Mouse (Mus musculus) forebrain, embryonic 12.5 days (tissue): ENCODE data around the gene Pebp1. TPM values are rescaled to one million over a fixed set of nuclear protein-coding genes. Genes with fewer than 3 reads are reported as not detected.

ENCODE experiments used
- ATAC-seq: fragments of 200-750 bp; cut with Nextera tagmentation; 2 replicates; pipeline ENCODE4 v1.8.0; 2017; ENCODE audit warnings: moderate TSS enrichment; ENCODE audit not compliant: low FRiP score
- H3K27ac ChIP-seq: fragments of 300-500 bp; sonication (generic); 2 replicates; pipeline ENCODE4 v1.5.1; 2016; ENCODE audit warnings: mild to moderate bottlenecking
- H3K27me3 ChIP-seq: fragments of 300-500 bp; sonication (generic); 2 replicates; pipeline ENCODE4 v1.6.1; 2016; ENCODE audit warnings: mild to moderate bottlenecking
- H3K36me3 ChIP-seq: fragments of 300-500 bp; sonication (generic); replicated peaks from 2 replicates; pipeline ENCODE4 v1.6.1; 2016; ENCODE audit warnings: mild to moderate bottlenecking
- H3K4me1 ChIP-seq: fragments of 300-500 bp; sonication (generic); 2 replicates; pipeline ENCODE4 v1.6.1; 2016
- H3K4me2 ChIP-seq: fragments of 300-500 bp; sonication (generic); 2 replicates; pipeline ENCODE4 v1.6.1; 2016; ENCODE audit warnings: mild to moderate bottlenecking, moderate library complexity
- H3K4me3 ChIP-seq: fragments of 300-500 bp; sonication (generic); replicated peaks from 2 replicates; pipeline ENCODE4 v1.5.1; 2016; ENCODE audit warnings: mild to moderate bottlenecking
- H3K9ac ChIP-seq: fragments of 300-500 bp; sonication (generic); 2 replicates; pipeline ENCODE4 v1.6.1; 2016; ENCODE audit warnings: mild to moderate bottlenecking
- H3K9me3 ChIP-seq: fragments of 300-500 bp; sonication (generic); 2 replicates; pipeline ENCODE4 v1.6.1; 2016
- WGBS: fragments of 180-500 bp; shearing (Covaris S2); methylation state at CpG from one replicate; pipeline ENCODE4 v1.1.7; 2016; 5-methylcytosine and 5-hydroxymethylcytosine counted together
- polyA plus RNA-seq: library from polyadenylated mRNA; unstranded; fragments of >200 nt; fragmentation: Nextera tagmentation; extraction: Ambion mirVana; gene quantifications from 2 replicates; pipeline ENCODE4 v1.2.1, GENCODE M21; 2016

The Pebp1 gene
- polyA plus RNA-seq, 1 experiment from 2014 or later: 860 TPM

- Histone ChIP-seq H3K9me3 (no peaks in the 10 kb centered on the region), H3K27ac (no peak overlapping the region), H3K4me1 (no peaks in the 10 kb centered on the region), H3K4me3 (no peak overlapping the region), H3K9ac (no peak overlapping the region), H3K4me2 (no peak overlapping the region), H3K27me3 (no peaks in the 10 kb centered on the region), H3K36me3 (peaks cover 29% of the 10 kb centered on the region)
- 94% methylated on average over 15 of the region's 15 CpGs for WGBS
- ATAC-seq: no peak
Measured at GRCm38 (mm10) chr5:117258276-117258675, 29.1 kb downstream of the Pebp1 start.

- no peak overlapping the region for H3K9ac ChIP-seq
- no peaks in the 10 kb centered on the region for H3K9me3 ChIP-seq
- H3K4me3 ChIP-seq: no peak overlapping the region
- H3K27ac ChIP-seq: no peak overlapping the region
- no peak overlapping the region for H3K4me2 ChIP-seq
- peaks cover 6% of the 10 kb centered on the region; the same call in 1 of the 2 replicates for H3K4me1 ChIP-seq
- no peak for ATAC-seq
- H3K27me3 ChIP-seq: no peaks in the 10 kb centered on the region
- 92% methylated on average over 3 of the region's 3 CpGs for WGBS
- H3K36me3 ChIP-seq: peaks cover 21% of the 10 kb centered on the region
Measured at GRCm38 (mm10) chr5:117251763-117252162, 35.7 kb downstream of the Pebp1 start.

GRCm38 (mm10) chr5:117250796-117251195 lies 36.6 kb downstream of the Pebp1 start:
- no peak for ATAC-seq
- no peak overlapping the region for H3K27ac ChIP-seq
- H3K4me2 ChIP-seq: no peak overlapping the region
- no peak overlapping the region for H3K4me3 ChIP-seq
- peaks cover 6% of the 10 kb centered on the region; the same call in 1 of the 2 replicates for H3K4me1 ChIP-seq
- H3K9ac ChIP-seq: no peak overlapping the region
- peaks cover 12% of the 10 kb centered on the region; the same call in 1 of the 2 replicates for H3K36me3 ChIP-seq
- H3K9me3 ChIP-seq: no peaks in the 10 kb centered on the region
- H3K27me3 ChIP-seq: no peaks in the 10 kb centered on the region
- WGBS: 84% methylated on average over 21 of the region's 24 CpGs

GRCm38 (mm10) chr5:117248351-117248750 lies 39.1 kb downstream of the Pebp1 start:
- Histone ChIP-seq H3K4me3 (no peak overlapping the region), H3K27me3 (no peaks in the 10 kb centered on the region), H3K9ac (no peak overlapping the region), H3K27ac (no peak overlapping the region), H3K9me3 (no peaks in the 10 kb centered on the region), H3K4me2 (no peak overlapping the region), H3K4me1 (peaks cover 6% of the 10 kb centered on the region; the same call in 1 of the 2 replicates), H3K36me3 (peaks cover 9% of the 10 kb centered on the region; the same call in 1 of the 2 replicates)
- no peak for ATAC-seq
- 29% methylated on average over 10 of the region's 10 CpGs for WGBS

GRCm38 (mm10) chr5:117245170-117245569 lies 42.3 kb downstream of the Pebp1 start:
- H3K4me3 ChIP-seq: no peak overlapping the region
- no peaks in the 10 kb centered on the region for H3K27me3 ChIP-seq
- H3K4me1 ChIP-seq: peaks cover 28% of the 10 kb centered on the region
- no peak overlapping the region for H3K9ac ChIP-seq
- 95% methylated on average over 8 of the region's 8 CpGs for WGBS
- ATAC-seq: no peak
- no peak overlapping the region for H3K27ac ChIP-seq
- H3K9me3 ChIP-seq: no peaks in the 10 kb centered on the region
- H3K4me2 ChIP-seq: no peak overlapping the region
- no peaks in the 10 kb centered on the region for H3K36me3 ChIP-seq

- H3K27ac ChIP-seq: peak overlapping the region; percentile 69
- ATAC-seq: peak; percentile 68
Measured at GRCm38 (mm10) chr5:117242671-117243478, 44.5 kb downstream of the Pebp1 start.

GRCm38 (mm10) chr5:117241935-117242531 lies 45.4 kb downstream of the Pebp1 start:
- peak overlapping the region; percentile 72 for H3K4me2 ChIP-seq
- H3K9me3 ChIP-seq: no peaks in the 10 kb centered on the region
- H3K27ac ChIP-seq: 0 out of 2 replicates have a peak overlapping the region, but pooled peaks have one; percentile 31
- ATAC-seq: no peak
- no peaks in the 10 kb centered on the region for H3K27me3 ChIP-seq
- H3K4me3 ChIP-seq: peak overlapping the region; percentile 46
- peak overlapping the region; percentile 36 for H3K9ac ChIP-seq
- 66% methylated on average over 16 of the region's 16 CpGs for WGBS
- H3K36me3 ChIP-seq: no peaks in the 10 kb centered on the region
- peaks cover 27% of the 10 kb centered on the region for H3K4me1 ChIP-seq

More at GRCm38 (mm10) chr5:117242671-117243478, 44.5 kb downstream of the Pebp1 start:
- Histone ChIP-seq H3K27me3 (no peaks in the 10 kb centered on the region), H3K4me3 (peak overlapping the region; percentile 38), H3K4me2 (peak overlapping the region; percentile 72), H3K4me1 (peaks cover 27% of the 10 kb centered on the region), H3K9ac (peak overlapping the region; percentile 36), H3K36me3 (no peaks in the 10 kb centered on the region), H3K9me3 (no peaks in the 10 kb centered on the region)
- WGBS: 31% methylated on average over 22 of the region's 22 CpGs

GRCm38 (mm10) chr5:117240761-117241322 lies 46.6 kb downstream of the Pebp1 start:
- Histone ChIP-seq H3K4me2 (peak overlapping the region; percentile 72), H3K36me3 (no peaks in the 10 kb centered on the region), H3K9ac (peak overlapping the region; percentile 55), H3K9me3 (no peaks in the 10 kb centered on the region), H3K4me3 (peak overlapping the region; percentile 46), H3K4me1 (peaks cover 27% of the 10 kb centered on the region), H3K27ac (peak overlapping the region; percentile 85), H3K27me3 (no peaks in the 10 kb centered on the region)
- ATAC-seq: peak; percentile 54
- 2% methylated on average over 32 of the region's 32 CpGs for WGBS

GRCm38 (mm10) chr5:117240321-117240731 lies 47.1 kb downstream of the Pebp1 start:
- 4% methylated on average over 12 of the region's 12 CpGs for WGBS
- Histone ChIP-seq H3K27ac (peak overlapping the region; percentile 85), H3K4me1 (peaks cover 27% of the 10 kb centered on the region), H3K9ac (peak overlapping the region; percentile 55), H3K4me2 (peak overlapping the region; percentile 72), H3K27me3 (no peaks in the 10 kb centered on the region), H3K9me3 (no peaks in the 10 kb centered on the region), H3K4me3 (peak overlapping the region; percentile 46), H3K36me3 (no peaks in the 10 kb centered on the region)
- peak; percentile 36; the same call in 1 of the 2 replicates for ATAC-seq

GRCm38 (mm10) chr5:117239106-117239505 lies 48.3 kb downstream of the Pebp1 start:
- no peak for ATAC-seq
- Histone ChIP-seq H3K9ac (no peak overlapping the region), H3K4me2 (no peak overlapping the region), H3K36me3 (no peaks in the 10 kb centered on the region), H3K27ac (no peak overlapping the region), H3K4me1 (peaks cover 27% of the 10 kb centered on the region), H3K4me3 (no peak overlapping the region), H3K27me3 (no peaks in the 10 kb centered on the region), H3K9me3 (no peaks in the 10 kb centered on the region)
- WGBS: 91% methylated on average over 4 of the region's 4 CpGs

GRCm38 (mm10) chr5:117236540-117236939 lies 50.9 kb downstream of the Pebp1 start:
- Histone ChIP-seq H3K27me3 (no peaks in the 10 kb centered on the region), H3K9me3 (no peaks in the 10 kb centered on the region), H3K4me2 (no peak overlapping the region), H3K9ac (no peak overlapping the region), H3K27ac (no peak overlapping the region), H3K36me3 (no peaks in the 10 kb centered on the region), H3K4me1 (peaks cover 15% of the 10 kb centered on the region), H3K4me3 (no peak overlapping the region)
- no peak for ATAC-seq
- 85% methylated on average over 5 of the region's 5 CpGs for WGBS
